Mouse (Mus musculus): ENCODE data around the gene Cd151. TPM values are rescaled to one million over a fixed set of nuclear protein-coding genes. Genes with fewer than 3 reads are reported as not detected.
A peak's percentile ranks its signal among the peaks of the same experiment; 100 is the strongest.

The Cd151 gene
- total RNA-seq (2021) = 10 to 100 TPM; 67.7 to 87.4 TPM
- long read RNA-seq, experiment 1, transcript Cd151-203 (8 exons, 1,708 nt) = minor isoform, 24 of 89 reads
- long read RNA-seq, experiment 1, transcript Cd151-201 (7 exons, 1,619 nt) = major isoform, 34 of 89 reads
- long read RNA-seq, experiment 1, partial matches to known transcripts = 25 of 89 reads
- long read RNA-seq, experiment 1, other reads (novel, unspliced or antisense) = 3 of 89 reads
- long read RNA-seq, experiment 2, transcript Cd151-203 (8 exons, 1,708 nt) = minor isoform, 21 of 91 reads
- long read RNA-seq, experiment 2, transcript Cd151-202 (8 exons, 1,865 nt) = minor isoform, 14 of 91 reads
- long read RNA-seq, experiment 2, transcript Cd151-201 (7 exons, 1,619 nt) = major isoform, 37 of 91 reads
- long read RNA-seq, experiment 2, partial matches to known transcripts = 14 of 91 reads
- long read RNA-seq, experiment 2, other reads (novel, unspliced or antisense) = 5 of 91 reads

DNA sequence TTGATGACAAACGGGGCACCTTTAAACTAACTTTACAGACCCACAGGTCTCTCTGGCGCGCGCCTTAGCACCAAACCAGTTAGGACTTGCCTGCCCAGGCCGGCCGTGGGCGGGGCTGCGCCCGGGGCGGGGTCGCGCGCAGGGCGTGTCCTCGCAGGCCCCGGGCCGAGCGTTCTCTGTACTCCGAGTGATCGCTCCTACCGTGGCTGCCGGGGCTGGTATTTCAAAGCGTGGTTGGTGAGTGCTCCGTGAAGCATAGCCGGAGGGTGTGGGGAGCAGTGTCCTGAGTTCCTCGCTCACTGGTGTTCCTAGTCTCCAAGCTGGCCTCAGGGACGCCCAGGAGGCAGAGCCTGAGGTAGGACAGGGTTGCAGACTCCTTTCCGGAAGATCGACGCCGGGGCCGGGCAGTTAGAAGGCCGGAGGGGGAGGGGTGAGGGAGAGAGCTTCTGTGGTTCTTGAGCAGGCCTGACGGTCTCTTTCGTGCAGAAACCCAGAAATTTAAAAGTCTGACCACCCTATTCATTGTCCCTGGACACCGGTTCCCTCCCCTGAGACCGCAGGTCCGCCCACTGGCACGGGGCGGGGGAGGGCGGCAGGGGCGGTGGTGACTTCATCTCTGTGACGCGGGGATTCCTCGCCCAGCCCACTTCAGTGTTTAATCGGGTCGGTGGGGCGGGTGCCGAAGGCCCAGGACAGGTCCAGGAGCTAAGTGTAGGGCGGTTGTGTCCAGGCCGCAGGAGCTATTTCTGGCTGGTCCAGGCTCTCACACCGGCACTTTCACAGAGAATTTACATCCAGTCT, at the start of gene Cd151:
Gene Cd151, plus strand, starts transcription at position 163 of the 801 bp plus-strand sequence.
- DNase-seq = peak; percentile 92

DNA sequence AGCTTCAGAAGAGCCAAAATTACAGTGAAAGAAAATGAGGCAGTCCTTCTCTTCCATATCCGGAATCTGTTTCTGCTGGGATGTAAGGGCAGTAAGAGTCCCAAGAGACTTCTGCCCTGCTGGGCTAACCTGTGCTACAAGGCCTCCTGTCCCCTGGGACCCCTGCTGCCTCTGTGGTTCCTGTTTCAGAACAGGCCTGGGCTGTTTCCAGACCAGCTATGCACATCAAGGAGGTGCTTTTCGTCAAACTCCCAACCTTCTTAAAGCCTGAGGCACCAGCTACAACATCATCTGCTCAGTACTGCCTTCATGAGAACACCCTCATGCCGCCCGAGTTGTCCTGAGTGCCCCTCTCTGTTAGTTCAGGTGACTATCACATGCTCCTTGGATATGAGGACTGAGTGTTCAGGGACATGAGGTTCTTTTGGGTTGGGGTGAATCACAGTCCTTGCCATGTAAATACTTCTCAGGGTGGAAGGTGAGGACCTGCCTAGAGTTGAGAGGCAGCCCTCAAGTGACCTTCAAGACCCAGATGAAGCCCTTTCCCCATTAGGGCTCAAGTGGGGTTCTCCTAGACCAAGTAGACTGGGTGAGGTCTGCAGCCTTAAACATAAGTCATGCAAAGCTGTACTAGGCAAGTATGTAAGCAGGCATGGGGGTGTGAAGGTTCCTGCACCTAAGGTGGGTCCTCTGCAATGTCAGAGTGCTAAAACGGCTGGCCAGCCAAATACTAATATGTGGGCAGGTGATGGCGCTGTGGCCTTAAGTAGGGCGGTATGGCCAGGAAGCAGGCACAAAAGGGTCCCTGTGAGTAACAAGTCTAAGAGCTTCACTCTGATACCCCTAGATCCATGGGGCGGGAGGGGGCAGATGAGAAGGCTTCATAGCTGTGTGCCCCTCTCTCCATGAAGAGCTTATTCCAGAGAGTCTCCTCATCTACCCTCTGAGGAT, 49.2 kb upstream of the Cd151 start:
- DNase-seq = no peak

DNA sequence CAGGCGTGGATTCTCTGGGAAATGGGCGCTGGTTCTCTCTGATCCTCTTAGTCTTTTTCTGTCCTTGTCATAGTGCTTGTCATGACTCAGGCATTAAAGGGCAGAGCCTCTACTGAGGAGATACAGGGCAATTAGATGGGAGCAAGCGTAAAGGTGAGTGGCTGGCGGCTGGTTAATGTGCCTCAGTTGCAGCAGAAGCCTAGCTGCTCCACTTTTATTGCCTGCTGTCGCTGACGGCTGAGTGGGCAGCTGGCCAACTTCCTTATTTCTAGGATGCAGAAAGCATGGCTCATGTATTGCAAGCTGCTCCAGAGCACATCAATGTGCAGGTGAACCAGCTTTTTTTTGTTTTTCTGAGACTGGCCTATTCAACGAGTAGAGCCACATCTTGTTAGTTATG, 48.2 kb upstream of the Cd151 start:
- DNase-seq = no peak

DNA sequence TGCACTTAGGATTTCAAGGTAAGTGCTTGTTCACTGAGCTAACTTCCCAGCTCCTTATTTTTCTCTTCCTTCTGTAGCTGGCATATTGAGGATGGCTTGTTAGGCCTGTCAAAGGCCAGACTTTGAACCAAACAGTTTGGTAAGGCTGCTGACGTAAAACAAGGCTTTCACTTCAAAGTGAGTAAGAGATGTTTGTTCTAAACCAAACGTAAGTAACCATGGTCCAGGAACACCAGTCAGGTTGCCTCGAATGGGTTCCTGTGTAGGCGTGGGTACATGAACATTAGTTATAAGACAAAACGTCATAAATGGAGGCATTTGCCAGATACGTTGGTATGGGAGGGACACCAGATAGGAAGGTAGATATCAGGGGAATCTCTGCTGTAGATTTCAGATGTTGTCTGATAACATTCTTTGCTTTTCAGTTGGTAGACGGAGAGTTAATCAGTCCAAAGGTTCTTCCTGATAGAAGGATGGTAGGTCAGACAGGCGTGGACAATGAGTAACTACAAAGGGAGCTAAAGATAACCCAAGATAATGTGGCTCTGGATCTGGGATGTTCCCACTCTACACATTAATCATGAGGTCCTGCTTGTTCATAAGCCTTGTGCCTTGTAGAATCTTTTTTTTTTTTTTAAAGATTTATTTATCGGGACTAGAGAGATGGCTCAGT, 47.0 kb upstream of the Cd151 start:
- no peak for DNase-seq

DNA sequence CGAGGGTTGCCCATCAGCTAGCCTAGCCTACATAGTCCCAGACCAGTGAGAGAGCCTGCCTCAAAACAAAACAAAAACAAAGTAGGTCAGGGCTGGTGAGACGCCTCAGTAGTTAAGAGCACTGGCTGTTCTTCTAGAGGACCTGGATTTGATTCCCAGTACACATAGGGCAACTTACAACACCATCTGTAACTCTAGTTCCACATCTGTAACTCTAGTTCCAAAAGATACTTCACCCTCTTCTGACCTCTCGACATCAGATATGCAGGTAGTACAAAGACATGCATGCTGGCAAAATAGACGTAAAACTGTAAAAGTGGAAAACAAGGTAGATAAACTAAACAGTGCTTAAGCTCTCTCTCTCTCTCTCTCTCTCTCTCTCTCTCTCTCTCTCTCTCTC, 43.4 kb upstream of the Cd151 start:
- DNase-seq = no peak

DNA sequence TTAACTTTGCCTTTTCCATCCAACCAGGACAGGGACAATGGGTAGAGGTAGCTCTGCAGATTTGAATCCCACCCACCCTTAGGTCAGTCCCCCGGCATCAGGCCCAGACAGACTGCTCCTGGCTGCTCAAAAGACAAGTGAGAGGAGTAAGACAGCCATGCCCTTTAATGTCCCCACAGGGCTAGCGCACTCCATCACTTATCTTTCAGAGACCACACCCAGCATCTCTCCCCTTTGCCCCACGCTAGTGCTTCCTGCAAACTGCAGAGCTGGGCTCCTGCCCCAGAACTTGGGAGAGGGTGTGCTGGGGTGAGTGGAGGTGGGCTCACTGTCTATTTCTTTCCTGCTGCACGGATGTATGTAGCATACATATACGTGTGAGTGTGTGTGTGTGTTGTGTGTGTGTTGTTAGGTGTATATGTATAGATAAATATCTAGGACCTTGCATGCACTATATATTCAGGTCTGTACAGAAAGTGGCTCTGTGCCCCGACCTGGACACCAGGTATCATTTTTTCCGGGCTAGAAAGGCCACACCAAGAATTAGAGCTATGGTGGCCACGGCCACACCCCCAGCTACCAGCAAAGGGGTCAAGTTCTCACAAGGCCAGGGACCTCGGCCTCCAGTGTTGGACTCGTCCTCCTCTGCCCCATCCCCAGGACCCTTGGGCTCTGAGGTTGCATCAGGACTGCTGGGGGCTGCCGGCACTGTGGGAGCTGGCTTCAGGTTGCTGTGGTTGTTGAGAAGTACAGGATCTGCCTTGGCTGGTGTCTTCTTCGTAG, 40.1 kb upstream of the Cd151 start:
- DNase-seq = no peak

DNA sequence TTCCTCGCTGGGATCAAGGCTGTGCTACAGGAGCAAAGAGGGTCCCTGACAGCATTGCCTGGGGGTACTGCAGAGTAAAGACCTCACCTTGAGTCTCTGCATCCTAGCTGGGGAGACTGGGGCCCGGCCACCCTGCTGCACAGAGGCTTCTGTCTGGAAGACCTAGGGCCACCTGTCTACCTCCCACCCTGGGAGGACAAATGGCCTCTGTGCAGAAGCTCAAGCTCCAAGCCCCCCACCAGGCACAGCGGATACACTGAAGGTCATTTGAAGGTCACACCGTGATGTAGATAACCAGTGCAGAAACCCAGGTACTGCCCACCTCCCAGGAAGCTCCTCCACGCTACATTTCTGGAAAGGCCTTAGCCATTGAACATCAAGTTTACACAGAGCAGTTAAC, 38.5 kb upstream of the Cd151 start:
- DNase-seq = no peak

DNA sequence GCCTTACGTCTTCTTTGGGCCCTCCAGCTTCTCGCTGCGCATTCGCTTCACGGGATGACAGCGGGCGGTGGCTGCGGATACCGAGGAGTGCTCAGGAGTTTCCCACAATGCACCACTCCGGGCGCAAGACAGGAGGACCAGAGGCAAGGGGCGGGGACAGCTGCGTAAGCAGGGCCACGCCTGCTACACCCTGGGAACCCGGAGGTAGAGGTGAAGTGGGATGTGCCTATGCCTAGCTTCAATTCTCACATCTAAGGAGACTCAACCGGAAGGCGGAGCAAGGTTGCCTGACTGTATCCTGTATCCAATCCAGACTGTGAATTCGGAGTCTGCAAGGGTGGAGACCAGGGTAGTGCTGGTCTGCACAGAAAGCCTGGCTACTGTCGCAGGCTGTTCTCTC, 37.9 kb upstream of the Cd151 start, which contains the start of gene Cend1:
Gene Cend1, minus strand, starts transcription at position 182 of the 400 bp plus-strand sequence.
- DNase-seq = no peak

DNA sequence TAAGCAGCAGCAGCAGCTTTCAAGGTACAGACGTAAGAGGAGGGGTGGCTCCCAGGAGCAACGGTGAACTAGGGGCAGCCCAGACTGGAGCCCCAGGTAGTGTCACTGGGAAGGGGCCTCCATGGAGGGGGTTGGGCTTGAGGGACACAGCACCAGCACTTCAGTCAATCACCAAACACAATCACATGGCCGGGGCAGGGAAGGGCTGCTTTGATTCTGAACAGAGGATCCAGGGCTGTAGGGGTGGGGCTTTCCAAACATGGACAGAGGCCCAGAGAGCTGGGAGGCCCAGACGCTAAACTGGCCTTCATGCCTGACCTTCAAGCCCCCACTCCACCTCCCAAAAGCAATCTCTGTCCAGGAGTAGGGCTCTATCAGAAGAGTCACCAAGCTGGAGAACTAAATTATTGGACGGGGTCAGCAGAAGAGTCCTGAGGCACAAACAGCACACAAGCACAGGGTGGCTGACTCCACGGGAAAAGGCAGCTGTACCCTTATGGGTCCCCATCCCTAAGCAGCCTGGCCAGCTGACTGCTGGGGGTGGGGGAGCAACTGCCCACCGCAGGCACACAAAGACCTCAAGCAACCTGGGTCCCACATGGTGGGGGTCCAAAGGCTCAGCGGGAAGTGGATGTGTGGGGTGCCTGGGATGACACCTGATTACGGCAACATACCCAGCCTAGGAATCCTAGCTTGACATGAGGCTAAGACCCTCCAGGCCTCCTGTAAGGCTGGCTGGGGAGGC, 37.2 kb upstream of the Cd151 start:
- no peak for DNase-seq

DNA sequence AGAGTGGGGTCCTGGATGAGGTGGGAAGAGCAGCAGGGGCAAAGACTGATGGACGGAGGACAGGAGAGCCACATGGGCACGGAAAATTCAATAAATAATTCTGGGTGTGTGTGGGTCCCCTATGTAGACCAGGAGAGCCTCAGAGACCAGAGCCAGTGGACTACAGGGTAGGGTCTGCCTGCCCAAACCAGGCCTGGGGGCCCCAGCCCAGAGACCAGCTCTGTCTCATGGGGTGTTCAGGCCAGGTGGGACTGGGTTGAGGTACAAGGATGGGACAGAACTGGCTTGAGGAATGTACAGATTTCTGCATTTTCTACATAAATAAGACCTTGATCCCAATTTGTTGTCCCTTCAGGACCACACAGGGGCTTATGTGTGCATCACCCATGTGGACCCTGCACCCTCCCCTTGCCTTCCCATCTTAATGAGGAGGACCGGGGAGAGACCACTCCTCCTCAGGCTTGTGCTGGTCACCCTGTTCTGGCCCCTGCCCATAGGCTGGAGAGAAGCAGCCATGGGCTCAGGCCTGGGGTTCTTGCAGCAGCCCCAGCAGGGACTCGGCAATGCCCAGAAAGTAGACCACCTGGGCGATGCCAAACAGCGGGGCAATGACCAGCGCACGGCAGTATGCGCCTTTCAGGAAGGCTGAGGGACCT, 36.5 kb upstream of the Cd151 start:
- DNase-seq = no peak

DNA sequence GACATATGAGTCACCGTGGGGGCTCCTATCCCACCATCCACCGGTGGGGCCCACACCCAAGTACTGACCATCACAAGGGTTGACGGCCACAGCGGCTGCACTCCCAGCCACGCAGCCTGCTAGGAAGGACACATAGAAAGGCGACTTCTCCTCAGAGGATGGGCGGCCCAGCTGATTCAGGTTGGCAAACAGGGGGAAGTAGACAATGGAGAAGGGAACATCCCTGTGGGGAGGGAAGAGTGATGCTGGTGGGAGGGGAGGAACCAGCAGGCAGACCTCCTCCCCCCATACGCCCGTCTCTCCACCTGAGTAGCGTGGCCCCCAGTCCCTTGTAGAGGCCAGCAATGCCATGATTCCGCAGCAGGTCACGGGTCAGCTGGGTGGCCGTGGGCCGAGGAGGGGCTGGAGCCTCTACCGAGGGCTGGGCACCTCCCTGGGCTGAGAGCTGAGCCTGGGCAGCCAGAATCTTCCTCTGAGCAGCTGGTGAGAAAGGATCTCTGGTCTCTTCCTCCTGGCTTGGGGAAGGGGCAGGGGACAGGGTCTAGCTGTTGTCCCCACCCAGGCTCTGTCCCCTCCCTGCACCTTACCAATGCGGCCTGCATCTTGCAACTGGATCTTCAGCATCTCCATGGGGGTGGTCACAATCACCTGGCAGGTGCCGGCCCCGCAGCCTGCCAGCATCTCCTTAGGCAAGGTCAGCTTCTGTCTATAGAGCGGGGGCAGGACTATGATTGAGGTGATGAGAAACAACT, 35.6 kb upstream of the Cd151 start:
- no peak for DNase-seq

DNA sequence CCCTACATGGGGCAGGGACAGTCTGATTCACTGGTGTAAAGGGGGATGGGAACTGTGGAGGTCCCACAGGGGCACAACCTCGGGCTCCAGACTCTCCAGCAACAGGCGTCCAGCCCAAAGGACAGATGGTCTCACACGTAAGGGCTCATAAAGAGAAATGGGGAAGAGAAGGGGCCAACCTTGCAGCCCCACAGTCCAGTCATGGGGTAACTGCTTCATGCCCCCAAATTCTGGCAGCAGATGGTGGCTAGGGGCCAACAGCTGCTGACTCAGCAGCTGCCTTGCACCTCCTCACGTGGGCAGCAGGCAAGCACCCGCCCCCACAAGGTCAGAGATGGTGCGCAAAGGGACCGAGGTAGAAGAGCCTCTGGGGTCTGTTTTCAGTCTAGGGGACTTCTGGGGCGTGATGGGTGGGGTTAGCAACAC, 35.0 kb upstream of the Cd151 start:
- no peak for DNase-seq

DNA sequence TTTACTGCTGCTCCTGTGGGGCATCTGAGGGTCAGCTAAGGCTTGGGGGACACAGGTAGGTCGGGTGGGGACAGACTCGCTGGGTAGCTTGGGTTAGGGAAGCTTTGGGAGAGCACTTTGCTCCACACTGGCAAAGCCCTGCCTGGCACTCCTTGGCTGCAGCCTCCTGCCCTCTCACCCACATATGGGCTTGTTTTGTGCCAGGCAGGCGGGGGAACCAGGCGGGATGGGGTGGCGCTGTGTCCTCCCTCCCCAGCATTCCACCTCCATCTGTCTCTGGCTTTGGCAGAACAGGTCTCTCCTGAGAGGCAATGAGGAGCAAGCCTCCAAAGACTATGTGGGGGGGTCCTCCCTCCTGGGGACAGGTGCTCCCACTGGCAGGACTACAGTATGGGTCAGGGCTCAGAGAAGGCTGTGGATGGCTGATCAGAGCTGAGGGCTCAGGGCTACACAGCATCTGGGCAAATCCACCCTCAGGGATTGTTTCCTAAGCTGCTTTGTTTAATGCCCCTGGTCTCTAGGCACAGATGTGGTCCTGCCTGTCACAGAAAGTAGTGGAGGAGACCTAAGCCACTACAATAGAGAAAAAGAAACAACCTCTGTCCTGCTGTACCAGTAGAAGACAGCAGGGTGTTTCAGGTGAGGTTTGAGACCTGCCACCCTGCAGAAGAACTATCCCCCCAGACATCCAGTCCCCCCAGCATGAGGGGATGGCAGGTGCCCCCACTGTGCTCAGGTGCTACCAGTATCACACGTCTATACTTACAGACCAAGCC, 34.3 kb upstream of the Cd151 start:
- peak; percentile 83 for DNase-seq

DNA sequence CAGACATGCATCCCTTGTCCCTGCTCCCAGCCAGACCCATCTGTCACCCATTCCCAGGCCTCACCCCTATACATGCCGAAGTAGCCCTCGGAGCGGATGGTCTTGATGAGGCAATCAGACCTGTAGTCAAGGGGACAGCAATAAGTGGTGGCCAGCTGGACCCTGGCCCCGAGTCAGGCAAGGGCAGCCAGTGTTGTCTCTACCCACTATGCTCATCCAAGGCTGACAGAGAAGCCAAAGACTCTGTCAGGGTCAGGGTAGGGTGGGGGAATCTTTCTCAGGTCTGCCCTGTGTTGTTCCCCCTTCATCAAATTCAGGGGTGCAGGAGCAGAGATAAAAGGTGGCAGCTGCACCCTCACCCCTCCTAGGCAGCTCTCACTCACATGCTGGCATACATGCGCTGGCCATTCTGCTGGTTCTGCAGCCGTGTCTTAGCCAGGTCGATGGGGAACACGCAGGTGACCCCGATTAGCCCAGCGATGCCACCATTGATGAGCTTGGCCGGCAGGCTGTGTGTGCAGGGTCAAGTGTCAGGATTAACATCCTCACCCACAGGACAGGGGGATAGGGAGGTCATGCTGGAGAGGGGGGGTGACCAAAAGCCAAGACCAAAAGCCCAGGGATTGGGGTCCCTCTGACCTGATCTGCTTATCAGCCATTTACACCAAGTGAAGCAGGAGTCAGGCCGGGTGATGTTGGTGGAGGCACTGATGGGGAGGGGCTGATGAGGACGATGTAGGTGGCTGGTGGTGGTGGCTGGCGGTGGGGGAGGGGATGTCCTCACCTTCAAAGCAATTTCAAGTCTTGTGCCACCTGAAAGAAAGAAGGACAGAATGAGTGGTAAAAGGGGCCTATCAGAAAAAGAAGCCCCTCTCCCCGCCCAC, 33.4 kb upstream of the Cd151 start:
- DNase-seq = no peak

DNA sequence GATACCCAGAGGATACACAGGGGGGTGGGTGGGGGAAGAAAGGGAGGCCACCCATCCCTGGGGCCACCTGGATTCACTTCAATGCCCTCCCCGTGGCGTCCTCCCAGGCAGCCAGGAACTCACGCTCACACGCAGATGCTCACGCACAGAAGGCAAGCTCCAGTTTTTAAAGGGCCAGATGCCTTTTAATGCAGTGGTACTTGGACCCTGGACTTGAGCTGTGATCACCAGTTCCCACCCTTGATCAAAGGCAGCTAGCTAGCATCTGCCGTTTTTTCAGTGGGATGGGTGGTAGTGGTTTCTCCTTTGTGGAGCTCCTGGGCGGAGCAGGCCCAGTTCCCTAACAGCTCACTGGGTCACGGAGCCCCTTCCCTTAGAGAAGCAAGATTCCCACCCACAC, 32.7 kb upstream of the Cd151 start:
- DNase-seq = peak; percentile 58

DNA sequence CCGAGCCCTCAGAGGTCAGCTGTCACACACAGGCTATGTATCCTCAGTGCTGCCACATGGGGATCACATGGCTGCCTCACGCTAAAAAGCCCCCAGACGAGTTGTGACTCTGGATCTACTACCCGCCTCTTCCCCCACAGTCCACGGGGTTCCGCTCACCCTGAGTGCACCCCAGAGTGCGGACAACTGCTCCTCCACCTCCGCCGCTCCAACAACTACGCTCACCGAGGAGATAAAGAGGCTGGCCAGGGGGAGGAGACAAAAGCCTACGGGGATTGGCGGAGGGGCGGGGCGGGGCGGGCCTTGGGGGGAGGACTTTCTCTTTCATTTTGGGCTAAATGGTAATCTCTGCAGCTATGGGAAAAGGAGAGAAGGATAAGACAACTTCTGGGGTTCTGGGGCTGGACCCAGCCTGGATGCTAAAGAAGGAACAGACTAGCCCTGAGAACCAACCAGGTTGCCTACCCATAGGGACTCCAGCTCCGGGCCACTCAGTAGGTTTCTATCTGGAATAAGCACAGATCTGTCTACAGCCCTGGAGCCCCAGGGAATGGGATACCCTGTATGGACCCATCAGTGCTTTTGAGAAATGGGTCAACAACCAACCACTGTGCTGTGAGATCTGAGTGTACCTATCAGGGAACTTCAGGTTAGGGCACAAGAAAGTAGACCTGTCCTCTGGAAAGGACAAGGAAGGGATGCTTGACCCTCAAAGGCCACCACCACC, 31.9 kb upstream of the Cd151 start:
- DNase-seq = peak; percentile 60

All from gastrocnemius, postnatal 25 days (tissue).